Mouse (Mus musculus) thymus, postnatal 14 days (tissue): ENCODE results near the gene Ppp1r21.

ENCODE experiments used
- DNase-seq: peaks from one replicate; pipeline ENCODE4 v3.0.0; 2021

Gene Ppp1r21

DNA sequence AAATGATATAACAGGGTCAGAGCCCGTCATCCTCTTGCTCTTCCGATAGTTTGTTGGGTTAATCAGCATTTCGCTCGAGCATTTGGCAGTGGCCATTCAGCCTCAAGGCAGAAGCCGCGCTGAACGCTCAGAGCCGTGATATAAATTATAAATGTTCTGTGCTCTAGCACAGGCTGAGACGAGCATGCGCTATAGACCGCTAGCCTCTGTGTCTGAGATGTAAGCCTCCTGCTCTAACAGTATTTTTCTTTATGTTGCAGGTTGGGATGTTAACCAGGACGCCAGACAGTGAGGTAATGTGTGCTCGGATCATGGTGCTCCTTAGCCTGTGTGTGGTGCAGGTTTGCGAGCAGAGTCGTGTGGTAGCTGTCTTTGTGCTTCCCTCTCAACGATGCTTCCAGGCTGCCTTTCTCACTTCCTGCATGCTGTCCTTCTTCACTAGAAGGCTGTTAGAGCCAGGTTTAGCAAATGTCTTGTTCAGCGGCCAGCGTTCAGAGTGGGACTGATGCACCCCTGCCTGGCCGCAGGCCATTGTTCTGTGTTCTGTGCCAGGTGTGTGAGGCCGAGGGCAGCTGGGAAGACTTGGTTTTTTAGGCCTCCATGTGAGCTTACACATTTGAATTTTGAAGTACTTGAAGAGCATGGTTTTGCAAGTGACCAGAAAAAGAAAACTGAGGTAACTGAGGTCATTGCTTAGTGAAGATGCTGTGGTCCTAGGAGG, 48.8 kb downstream of the Ppp1r21 start:
- DNase-seq: no peak

GRCm38 (mm10) chr17:88580556-88580955, 50.6 kb downstream of the Ppp1r21 start:
- DNase-seq: no peak

GRCm38 (mm10) chr17:88581511-88582021, 51.6 kb downstream of the Ppp1r21 start:
- peak; percentile 68 for DNase-seq

DNA sequence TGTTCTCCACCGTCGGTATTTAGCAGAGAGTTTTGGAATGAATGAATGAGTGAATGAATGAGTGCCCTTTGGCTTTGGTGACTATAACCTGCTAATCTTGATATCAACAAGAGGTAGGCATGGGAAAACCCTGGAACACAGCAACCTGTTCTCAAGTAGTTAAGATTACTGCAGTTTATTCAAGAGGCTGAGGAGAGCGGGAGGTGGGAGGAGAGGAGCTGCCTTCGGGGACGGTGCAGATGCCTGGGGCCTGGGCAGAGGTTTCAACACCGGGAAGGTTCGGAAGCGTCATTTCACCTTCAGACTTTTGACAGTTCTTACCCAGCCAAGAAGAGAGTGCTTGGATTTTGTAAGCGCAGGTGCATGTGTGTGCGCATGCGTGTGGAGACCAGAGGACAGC, 53.1 kb downstream of the Ppp1r21 start:
- DNase-seq: no peak

- no peak for DNase-seq
Measured at GRCm38 (mm10) chr17:88583411-88583810, 53.5 kb downstream of the Ppp1r21 start.

GRCm38 (mm10) chr17:88587371-88587770, 57.5 kb downstream of the Ppp1r21 start:
- DNase-seq: no peak

DNA sequence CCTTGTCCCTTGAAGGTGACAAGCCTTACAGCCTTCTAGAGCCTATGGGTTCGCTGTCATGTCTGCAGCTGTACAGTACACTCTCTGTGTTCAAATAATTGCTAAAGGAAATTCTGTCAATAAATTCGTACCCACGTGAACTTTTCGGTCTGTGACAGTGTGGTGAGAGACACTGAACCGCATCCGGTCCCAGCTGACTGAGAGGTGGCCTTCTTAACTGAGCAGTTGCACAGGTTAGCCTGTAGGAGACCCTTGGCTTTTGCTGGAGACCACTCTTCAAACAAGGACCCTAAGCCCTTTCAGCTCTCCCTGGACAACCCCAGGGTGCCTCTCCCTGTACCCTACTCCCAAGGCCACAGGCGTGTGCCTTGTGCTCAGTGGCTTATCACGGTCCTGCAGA, 58.3 kb downstream of the Ppp1r21 start:
- DNase-seq: no peak

GRCm38 (mm10) chr17:88590251-88590650, 60.3 kb downstream of the Ppp1r21 start:
- DNase-seq: no peak

- DNase-seq: no peak
Measured at GRCm38 (mm10) chr17:88595071-88595470, 65.2 kb downstream of the Ppp1r21 start.

- DNase-seq: no peak
Measured at GRCm38 (mm10) chr17:88596068-88596467, 66.2 kb downstream of the Ppp1r21 start.

GRCm38 (mm10) chr17:88596544-88597221, 66.8 kb downstream of the Ppp1r21 start:
- peak; percentile 80 for DNase-seq

DNA sequence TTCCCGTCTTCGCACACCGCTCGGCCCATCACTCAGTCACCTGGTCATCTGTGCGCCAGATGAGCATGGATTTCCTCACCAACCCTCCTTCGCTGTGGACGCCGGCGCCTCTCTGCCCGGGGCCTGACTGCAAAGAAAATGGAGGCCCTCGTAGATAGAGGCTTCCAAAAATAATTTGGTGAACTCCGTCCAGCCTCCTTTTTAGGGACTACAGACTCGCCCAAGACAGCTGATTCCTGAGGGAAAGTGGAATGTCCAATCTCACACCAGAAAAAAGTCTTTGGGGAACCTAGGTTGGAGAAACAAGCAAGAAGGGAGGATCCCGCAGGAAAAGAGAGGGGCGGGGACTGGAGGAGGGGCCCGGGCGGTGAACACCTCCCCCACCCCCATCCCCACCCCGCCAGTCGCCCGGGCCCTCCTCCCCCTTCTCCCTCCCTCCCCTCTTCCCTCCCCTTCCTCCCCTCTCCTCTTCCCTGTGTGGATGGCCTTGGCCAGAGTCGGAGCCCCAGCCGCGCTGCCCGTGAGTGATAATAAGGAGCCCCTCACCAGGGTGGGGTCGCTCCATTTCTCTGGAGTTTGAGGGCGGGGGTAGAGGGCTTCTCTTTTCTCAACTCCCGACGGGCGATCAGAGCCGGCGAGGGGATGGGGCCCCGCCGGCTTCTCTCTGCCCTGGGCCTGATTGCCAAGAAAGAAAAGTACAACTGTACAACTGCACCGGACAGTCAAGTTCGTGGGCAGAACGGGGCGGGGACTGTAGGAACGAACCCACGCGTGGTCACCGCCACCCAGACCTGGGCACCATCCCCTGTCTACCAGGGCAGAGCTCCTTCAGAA, 67.5 kb downstream of the Ppp1r21 start, which contains the start of gene Ston1:
TSS of gene Ston1 (plus strand) at position 463 of the 834 bp plus-strand sequence.
- peak; percentile 35 for DNase-seq

GRCm38 (mm10) chr17:88598056-88598420, 68.1 kb downstream of the Ppp1r21 start:
- no peak for DNase-seq

GRCm38 (mm10) chr17:88598570-88599368, 68.9 kb downstream of the Ppp1r21 start:
- no peak for DNase-seq

DNA sequence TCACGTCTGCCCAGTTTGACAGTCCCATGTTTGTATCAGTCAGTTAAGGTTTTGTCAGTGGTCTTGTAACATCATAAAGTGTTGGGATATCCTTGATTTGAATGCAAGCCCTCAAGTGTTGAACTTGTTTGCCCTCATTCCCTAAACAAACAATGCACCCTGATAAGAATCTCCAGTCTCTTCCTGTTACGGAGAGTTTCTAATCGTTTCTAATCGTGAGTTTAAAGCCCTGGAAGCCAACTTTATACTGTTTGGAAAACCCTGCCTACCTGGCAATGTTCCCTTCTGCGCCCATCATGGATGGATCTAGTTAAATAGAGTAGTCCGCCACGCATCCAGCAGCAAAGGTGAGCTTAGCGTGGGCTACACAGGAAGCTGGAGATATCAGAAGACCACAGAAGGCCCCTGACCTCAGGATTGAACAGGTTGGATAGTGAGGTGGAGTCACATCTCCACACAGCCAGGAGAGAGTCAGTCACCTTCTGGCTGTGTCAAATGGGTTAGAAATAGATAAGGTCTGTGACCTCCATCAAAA, 70.6 kb downstream of the Ppp1r21 start:
- DNase-seq: no peak

GRCm38 (mm10) chr17:88603943-88604342, 74.0 kb downstream of the Ppp1r21 start:
- no peak for DNase-seq

DNA sequence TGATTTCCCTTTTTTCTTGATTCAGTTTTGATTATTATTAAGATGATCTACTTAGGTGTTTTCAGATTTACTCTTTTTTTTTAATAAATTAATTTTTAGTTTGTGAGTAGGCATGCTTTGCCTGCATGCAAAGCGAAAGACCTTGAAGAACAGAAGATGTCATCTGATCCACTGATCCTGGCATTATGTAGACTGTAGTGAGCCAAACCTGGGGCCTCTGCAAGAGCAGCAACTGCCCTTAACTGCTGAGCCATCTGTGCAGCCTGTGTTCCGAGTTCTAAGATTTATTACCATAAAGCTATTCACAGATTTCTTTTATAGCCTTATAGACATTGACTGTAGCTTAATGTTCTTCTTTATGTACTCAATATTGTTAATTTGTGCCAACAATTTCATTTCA, 76.1 kb downstream of the Ppp1r21 start:
- no peak for DNase-seq

- DNase-seq: no peak
Measured at GRCm38 (mm10) chr17:88609361-88609760, 79.4 kb downstream of the Ppp1r21 start.

- DNase-seq: no peak
Measured at GRCm38 (mm10) chr17:88611057-88611456, 81.1 kb downstream of the Ppp1r21 start.

- DNase-seq: no peak
Measured at GRCm38 (mm10) chr17:88613172-88613571, 83.3 kb downstream of the Ppp1r21 start.

- no peak for DNase-seq
Measured at GRCm38 (mm10) chr17:88613721-88614120, 83.8 kb downstream of the Ppp1r21 start.

- no peak for DNase-seq
Measured at GRCm38 (mm10) chr17:88614234-88614633, 84.3 kb downstream of the Ppp1r21 start.
